Mouse (Mus musculus) heart, adult 2 months (tissue): ENCODE results near the gene Rab30.
A peak's percentile ranks its signal among the peaks of the same experiment; 100 is the strongest.

ENCODE experiments used
- CTCF ChIP-seq: fragments of 200-600 bp; IDR thresholded peaks from 2 replicates; pipeline ENCODE4 v1.8.1; 2022; ENCODE audit warnings: antibody characterized with exemption, mild to moderate bottlenecking, moderate library complexity
- POLR2A ChIP-seq: fragments of 200-500 bp; IDR thresholded peaks from 2 replicates; pipeline ENCODE4 v1.6.1; 2011; ENCODE audit warnings: mild to moderate bottlenecking, low read depth, low read length, control low read depth; ENCODE audit not compliant: insufficient read depth

- TF ChIP-seq POLR2A: 0 out of 2 replicates have a peak, but pooled peaks have one; percentile 27
- TF ChIP-seq CTCF: no peak
Observed at GRCm38 (mm10) chr7:92878575-92879285, 137.3 kb downstream of the Rab30 start.
